Mouse (Mus musculus): ENCODE data around the gene Med12l. TPM values are rescaled to one million over a fixed set of nuclear protein-coding genes. Genes with fewer than 3 reads are reported as not detected.

The Med12l gene
- polyA plus RNA-seq, 1 experiment from 2014 or later, result 2.3 TPM

DNA sequence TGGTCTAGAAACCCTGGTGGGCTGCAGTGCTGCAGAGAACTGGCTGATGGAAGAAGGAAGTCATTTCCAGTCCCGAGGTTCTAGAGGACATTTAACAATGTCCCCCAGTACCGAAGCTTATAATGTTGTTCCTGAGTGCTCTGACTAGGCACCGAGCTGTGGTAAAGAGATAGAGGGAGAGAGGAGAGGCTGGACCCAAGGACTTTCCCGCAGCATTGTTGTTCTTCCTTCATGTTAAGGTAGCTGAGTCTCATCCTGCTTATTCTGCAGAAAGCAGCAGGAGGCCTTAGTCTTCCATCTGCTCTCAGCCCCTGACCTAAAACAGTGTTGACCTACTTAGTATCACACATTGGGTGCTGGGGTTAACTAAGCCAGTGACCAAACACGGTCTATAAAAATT, 171.2 kb downstream of the Med12l start:
- Histone ChIP-seq H3K4me2 (ENCODE audit: low read depth, low read length) (no peak overlapping the region), H3K4me1 (ENCODE audit: control insufficient read depth, insufficient read depth, low read length) (peaks cover 8% of the 10 kb centered on the region), H3K9ac (ENCODE audit: low read length) (no peak overlapping the region), H3K27me3 (ENCODE audit: control insufficient read depth, insufficient read depth, low read length) (no peaks in the 10 kb centered on the region), H3K27ac (ENCODE audit: low read length) (no peak overlapping the region; the same call in 1 of the 2 replicates), H3K9me3 (replicated peaks; ENCODE audit: control insufficient read depth, low read length) (no peaks in the 10 kb centered on the region), H3K36me3 (ENCODE audit: control insufficient read depth, insufficient read depth) (no peaks in the 10 kb centered on the region), H3K4me3 (ENCODE audit: low read length) (no peak overlapping the region)
- 61% methylated on average over 5 of the region's 5 CpGs for WGBS
- ATAC-seq (replicated peaks; ENCODE audit: extremely low read depth, insufficient read depth, low FRiP score), result no peak

GRCm38 (mm10) chr3:59181134-59181533, 175.5 kb downstream of the Med12l start:
- ATAC-seq (replicated peaks; ENCODE audit: extremely low read depth, insufficient read depth, low FRiP score), result no peak
- no peak overlapping the region for H3K4me3 ChIP-seq (ENCODE audit: low read length)
- H3K4me2 ChIP-seq (ENCODE audit: low read depth, low read length), result no peak overlapping the region
- no peak overlapping the region for H3K9ac ChIP-seq (ENCODE audit: low read length)
- no peak overlapping the region for H3K27ac ChIP-seq (ENCODE audit: low read length)
- H3K36me3 ChIP-seq (ENCODE audit: control insufficient read depth, insufficient read depth), result no peaks in the 10 kb centered on the region
- peaks cover 8% of the 10 kb centered on the region for H3K4me1 ChIP-seq (ENCODE audit: control insufficient read depth, insufficient read depth, low read length)
- H3K9me3 ChIP-seq (replicated peaks; ENCODE audit: control insufficient read depth, low read length), result no peaks in the 10 kb centered on the region
- H3K27me3 ChIP-seq (ENCODE audit: control insufficient read depth, insufficient read depth, low read length), result no peaks in the 10 kb centered on the region
- WGBS, result 59% methylated on average over 5 of the region's 5 CpGs

DNA sequence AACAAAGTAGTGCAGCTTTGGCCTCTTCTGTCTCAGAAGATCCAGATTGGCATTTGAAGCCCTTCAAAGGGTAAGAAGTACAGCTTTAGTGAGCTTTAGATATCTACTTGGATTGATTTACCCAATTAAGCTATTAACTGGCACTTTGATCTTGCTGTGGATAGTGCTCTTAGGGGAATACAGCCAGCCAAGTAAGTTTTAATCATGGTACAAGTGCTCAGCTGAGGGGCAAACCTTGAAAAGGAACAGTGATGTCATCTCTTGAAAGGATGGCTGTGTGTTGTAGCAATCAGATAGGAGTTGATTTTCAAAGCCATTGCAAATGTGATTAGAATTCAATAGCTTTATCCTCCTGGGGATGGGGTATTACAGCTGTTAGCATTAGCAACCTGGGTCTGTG, 176.5 kb downstream of the Med12l start:
- no peak for ATAC-seq (replicated peaks; ENCODE audit: extremely low read depth, insufficient read depth, low FRiP score)
- Histone ChIP-seq H3K4me3 (ENCODE audit: low read length) (no peak overlapping the region), H3K4me1 (ENCODE audit: control insufficient read depth, insufficient read depth, low read length) (peaks cover 8% of the 10 kb centered on the region), H3K4me2 (ENCODE audit: low read depth, low read length) (no peak overlapping the region), H3K9ac (ENCODE audit: low read length) (no peak overlapping the region), H3K9me3 (replicated peaks; ENCODE audit: control insufficient read depth, low read length) (no peaks in the 10 kb centered on the region), H3K27me3 (ENCODE audit: control insufficient read depth, insufficient read depth, low read length) (no peaks in the 10 kb centered on the region), H3K36me3 (ENCODE audit: control insufficient read depth, insufficient read depth) (no peaks in the 10 kb centered on the region), H3K27ac (ENCODE audit: low read length) (no peak overlapping the region)

DNA sequence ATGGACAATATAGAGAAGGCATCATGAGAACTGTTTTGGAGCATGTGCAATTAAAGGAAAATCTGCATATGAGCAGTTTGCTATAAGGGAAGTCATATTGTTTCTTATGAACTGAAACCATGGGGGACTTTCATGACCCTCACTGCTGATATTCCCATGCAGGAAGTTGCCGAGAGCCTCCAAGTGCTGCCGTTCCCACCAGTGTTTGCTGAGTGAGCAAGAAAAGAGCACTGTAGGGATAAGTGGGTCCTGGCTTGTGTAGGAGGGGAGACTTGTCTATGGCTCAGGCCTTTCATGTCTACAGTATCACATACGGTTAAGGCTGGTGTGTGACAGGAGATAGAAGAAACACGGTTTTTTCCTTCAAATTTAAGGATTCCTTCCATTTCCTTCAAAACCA, 180.0 kb downstream of the Med12l start:
- Histone ChIP-seq H3K4me3 (ENCODE audit: low read length) (no peak overlapping the region), H3K4me2 (ENCODE audit: low read depth, low read length) (no peak overlapping the region), H3K27me3 (ENCODE audit: control insufficient read depth, insufficient read depth, low read length) (no peaks in the 10 kb centered on the region), H3K27ac (ENCODE audit: low read length) (no peak overlapping the region), H3K4me1 (ENCODE audit: control insufficient read depth, insufficient read depth, low read length) (no peaks in the 10 kb centered on the region), H3K36me3 (ENCODE audit: control insufficient read depth, insufficient read depth) (no peaks in the 10 kb centered on the region), H3K9me3 (replicated peaks; ENCODE audit: control insufficient read depth, low read length) (no peaks in the 10 kb centered on the region), H3K9ac (ENCODE audit: low read length) (no peak overlapping the region)
- ATAC-seq (replicated peaks; ENCODE audit: extremely low read depth, insufficient read depth, low FRiP score), result no peak
- WGBS, result 51% methylated on average over 4 of the region's 4 CpGs

DNA sequence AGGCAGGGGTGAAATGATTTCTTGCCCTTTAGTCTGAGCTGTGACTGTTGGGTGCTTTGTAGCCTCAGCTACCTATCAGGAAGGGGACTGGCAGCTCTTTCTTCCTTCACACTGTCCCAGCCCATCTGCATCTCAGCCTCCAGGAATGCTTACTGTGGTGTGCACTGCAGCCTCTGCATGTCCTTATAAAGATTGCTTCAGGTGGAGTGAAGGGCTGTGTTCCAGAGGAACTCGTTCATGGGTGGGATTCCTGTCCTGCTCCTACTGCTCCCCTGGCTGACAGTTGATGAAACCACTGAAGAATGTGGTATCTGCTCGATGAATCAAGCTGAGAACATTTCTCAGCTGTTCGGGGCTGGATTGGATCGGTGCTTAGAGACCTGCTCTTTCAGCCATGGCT, 181.7 kb downstream of the Med12l start:
- Histone ChIP-seq H3K36me3 (ENCODE audit: control insufficient read depth, insufficient read depth) (no peaks in the 10 kb centered on the region), H3K9me3 (replicated peaks; ENCODE audit: control insufficient read depth, low read length) (no peaks in the 10 kb centered on the region), H3K4me3 (ENCODE audit: low read length) (no peak overlapping the region), H3K27me3 (ENCODE audit: control insufficient read depth, insufficient read depth, low read length) (no peaks in the 10 kb centered on the region), H3K4me1 (ENCODE audit: control insufficient read depth, insufficient read depth, low read length) (no peaks in the 10 kb centered on the region), H3K27ac (ENCODE audit: low read length) (no peak overlapping the region), H3K9ac (ENCODE audit: low read length) (no peak overlapping the region), H3K4me2 (ENCODE audit: low read depth, low read length) (no peak overlapping the region)
- 62% methylated on average over 4 of the region's 4 CpGs for WGBS
- no peak for ATAC-seq (replicated peaks; ENCODE audit: extremely low read depth, insufficient read depth, low FRiP score)

DNA sequence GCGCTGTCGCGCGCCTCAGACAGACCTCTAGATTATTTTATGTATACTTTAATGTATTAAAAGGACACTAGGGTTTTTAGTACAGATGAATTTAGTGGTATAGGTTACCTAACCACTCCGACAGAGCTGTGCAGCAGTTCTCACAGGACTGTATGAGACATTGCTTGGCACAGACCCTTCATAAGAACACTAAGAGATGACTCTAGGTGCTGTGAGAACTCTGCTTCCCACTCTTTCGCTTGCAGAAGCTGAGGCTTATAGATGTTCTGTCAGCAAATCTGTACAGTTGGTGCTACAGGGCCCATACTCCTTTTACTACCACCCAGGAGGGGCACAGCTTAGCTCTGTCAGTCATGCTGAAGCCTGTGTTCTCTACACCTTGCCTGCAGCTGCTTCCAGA, 186.0 kb downstream of the Med12l start:
- 96% methylated on average over 6 of the region's 6 CpGs for WGBS
- Histone ChIP-seq H3K27ac (ENCODE audit: low read length) (no peak overlapping the region), H3K9me3 (replicated peaks; ENCODE audit: control insufficient read depth, low read length) (no peaks in the 10 kb centered on the region)

GRCm38 (mm10) chr3:59194099-59194498, 188.5 kb downstream of the Med12l start:
- H3K4me2 ChIP-seq (ENCODE audit: low read depth, low read length), result no peak overlapping the region
- ATAC-seq (replicated peaks; ENCODE audit: extremely low read depth, insufficient read depth, low FRiP score), result no peak
- no peaks in the 10 kb centered on the region for H3K36me3 ChIP-seq (ENCODE audit: control insufficient read depth, insufficient read depth)
- H3K27me3 ChIP-seq (ENCODE audit: control insufficient read depth, insufficient read depth, low read length), result no peaks in the 10 kb centered on the region
- no peak overlapping the region for H3K27ac ChIP-seq (ENCODE audit: low read length)
- no peaks in the 10 kb centered on the region for H3K4me1 ChIP-seq (ENCODE audit: control insufficient read depth, insufficient read depth, low read length)
- H3K9ac ChIP-seq (ENCODE audit: low read length), result no peak overlapping the region
- H3K4me3 ChIP-seq (ENCODE audit: low read length), result no peak overlapping the region
- WGBS, result 89% methylated on average over 7 of the region's 7 CpGs
- H3K9me3 ChIP-seq (replicated peaks; ENCODE audit: control insufficient read depth, low read length), result no peaks in the 10 kb centered on the region

More for the DNA sequence above, 186.0 kb downstream of the Med12l start:
- Histone ChIP-seq H3K4me2 (ENCODE audit: low read depth, low read length) (no peak overlapping the region), H3K9ac (ENCODE audit: low read length) (no peak overlapping the region), H3K4me3 (ENCODE audit: low read length) (no peak overlapping the region), H3K4me1 (ENCODE audit: control insufficient read depth, insufficient read depth, low read length) (no peaks in the 10 kb centered on the region), H3K27me3 (ENCODE audit: control insufficient read depth, insufficient read depth, low read length) (no peaks in the 10 kb centered on the region), H3K36me3 (ENCODE audit: control insufficient read depth, insufficient read depth) (no peaks in the 10 kb centered on the region)
- no peak for ATAC-seq (replicated peaks; ENCODE audit: extremely low read depth, insufficient read depth, low FRiP score)

- Histone ChIP-seq H3K4me3 (ENCODE audit: low read length) (no peak within 1 kb of the TSS), H3K27ac (ENCODE audit: low read length) (no peak within 1 kb of the TSS), H3K27me3 (ENCODE audit: control insufficient read depth, insufficient read depth, low read length) (no peaks in the 10 kb centered on the region), H3K9ac (ENCODE audit: low read length) (no peak within 1 kb of the TSS), H3K4me1 (ENCODE audit: control insufficient read depth, insufficient read depth, low read length) (no peaks in the 10 kb centered on the region), H3K36me3 (ENCODE audit: control insufficient read depth, insufficient read depth) (no peaks in the 10 kb centered on the region), H3K4me2 (ENCODE audit: low read depth, low read length) (no peak within 1 kb of the TSS), H3K9me3 (replicated peaks; ENCODE audit: control insufficient read depth, low read length) (no peaks in the 10 kb centered on the region)
- ATAC-seq (replicated peaks; ENCODE audit: extremely low read depth, insufficient read depth, low FRiP score), result no peak
- WGBS, result 81% methylated on average over 7 of the region's 7 CpGs
These were observed 189.3 kb downstream of the Med12l start, which contains the start of gene Gpr87 for GRCm38 (mm10) chr3:59194938-59195337. TSS of gene Gpr87 (minus strand) at chr3:59195104.

GRCm38 (mm10) chr3:59197329-59197948, 191.8 kb downstream of the Med12l start:
- Histone ChIP-seq H3K4me3 (ENCODE audit: low read length) (no peak overlapping the region), H3K4me1 (ENCODE audit: control insufficient read depth, insufficient read depth, low read length) (no peaks in the 10 kb centered on the region), H3K9me3 (replicated peaks; ENCODE audit: control insufficient read depth, low read length) (no peaks in the 10 kb centered on the region), H3K27me3 (ENCODE audit: control insufficient read depth, insufficient read depth, low read length) (no peaks in the 10 kb centered on the region), H3K9ac (ENCODE audit: low read length) (no peak overlapping the region), H3K27ac (ENCODE audit: low read length) (no peak overlapping the region), H3K4me2 (ENCODE audit: low read depth, low read length) (no peak overlapping the region), H3K36me3 (ENCODE audit: control insufficient read depth, insufficient read depth) (no peaks in the 10 kb centered on the region)
- ATAC-seq (replicated peaks; ENCODE audit: extremely low read depth, insufficient read depth, low FRiP score), result no peak
- WGBS, result 67% methylated on average over 4 of the region's 4 CpGs
